Mouse (Mus musculus) layer of hippocampus, adult 6 months (tissue): ENCODE measurements around the gene Acrv1. TPM values are rescaled to one million over a fixed set of nuclear protein-coding genes. Genes with fewer than 3 reads are reported as not detected.

Source experiments
- long read RNA-seq, 2 experiments: library from polyadenylated mRNA; unstranded; transcript quantifications; one replicate each; pipeline ENCODE4 v2.0.0; 2019 to 2020
- polyA plus RNA-seq: library from polyadenylated mRNA; unstranded; fragments of <200 nt; fragmentation: Nextera tagmentation; gene quantifications from 2 replicates; pipeline ENCODE4 v1.2.3, GENCODE M21; 2021

The Acrv1 gene
- polyA plus RNA-seq, result not detected in 2 replicates
- long read RNA-seq, experiment 1, result 0 reads
- long read RNA-seq, experiment 2, result 0 reads

GRCm38 (mm10) chr9:36692920-36693319 lies at the start of gene Acrv1:
Acrv1 (plus strand) TSS chr9:36693220.

DNA sequence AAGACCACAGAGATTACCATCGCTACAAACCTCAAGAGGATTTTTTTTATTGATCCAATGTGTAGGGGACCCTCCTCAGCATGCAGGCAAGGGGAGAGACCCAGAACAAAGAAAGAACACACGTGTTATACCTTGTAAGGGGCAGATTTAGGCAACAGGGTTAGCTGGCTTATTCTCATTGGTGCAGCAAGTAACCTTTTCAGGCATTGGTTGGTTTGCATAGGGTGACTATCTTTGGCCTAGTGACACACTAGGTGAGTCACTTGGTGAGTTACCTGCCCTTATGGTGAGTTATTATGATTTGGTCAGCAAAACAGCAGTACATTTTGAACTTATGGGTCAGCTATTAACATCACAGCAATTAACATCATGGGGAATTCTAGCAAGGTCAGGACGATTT lies 49.7 kb upstream of the Acrv1 start, which contains the start of gene A630095E13Rik:
A630095E13Rik (minus strand) TSS at position 101 of the 400 bp plus-strand sequence.

DNA sequence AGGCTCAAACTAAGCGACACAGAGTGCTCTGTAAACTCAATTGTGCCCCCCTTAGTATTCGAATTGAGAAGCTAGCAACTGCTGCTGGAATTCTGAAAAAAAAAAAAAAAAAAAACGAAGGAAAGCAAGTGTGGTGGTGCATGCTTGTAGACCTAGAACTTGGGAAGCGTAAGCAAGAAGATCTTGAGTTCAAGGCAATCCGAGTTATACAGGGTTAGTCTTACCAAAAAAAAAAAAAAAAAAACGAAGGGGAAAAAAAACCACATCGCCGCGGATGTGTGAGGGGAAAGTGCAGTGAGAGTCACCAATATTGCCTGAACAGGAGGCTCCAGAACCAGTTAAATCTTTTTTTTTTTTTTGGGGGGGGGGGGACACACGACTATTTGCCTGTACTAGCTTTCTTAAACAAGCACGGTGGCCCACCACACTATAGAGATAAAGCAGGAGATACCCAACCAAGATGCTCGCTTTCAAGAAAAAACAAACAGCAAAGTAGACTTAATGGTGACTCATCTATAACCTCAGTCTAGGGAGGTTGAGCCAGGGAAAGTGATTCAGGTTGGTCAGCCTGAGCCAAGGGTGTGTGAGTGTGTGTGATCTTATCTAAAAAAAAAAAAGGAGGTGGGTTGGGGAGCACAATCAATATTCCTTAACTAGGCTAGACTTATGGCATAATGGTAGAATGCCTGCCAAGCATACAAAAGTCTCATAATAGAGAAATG lies 34.2 kb downstream of the Acrv1 start, which contains the start of gene Chek1:
Chek1 (minus strand) TSS at position 32 of the 722 bp plus-strand sequence.

Other genes starting within 250 kb of the Acrv1 start
- gene Gm9513, start 217.6 kb upstream of the Acrv1 start, polyA plus RNA-seq, result not detected in 2 replicates
- not detected in 2 replicates for gene Gm5615, start 151.3 kb upstream of the Acrv1 start, polyA plus RNA-seq
- gene Gm17689, start 110.6 kb upstream of the Acrv1 start, polyA plus RNA-seq, result not detected in 2 replicates
- gene A630095E13Rik, start 49.8 kb upstream of the Acrv1 start, polyA plus RNA-seq, result not detected in 2 replicates
- 1.1 and 1.6 TPM in 2 replicates for gene Chek1, start 33.8 kb downstream of the Acrv1 start, polyA plus RNA-seq
- 67.4 and 80.9 TPM in 2 replicates for gene Stt3a, start 74.5 kb downstream of the Acrv1 start, polyA plus RNA-seq
- gene Ei24, start 104.2 kb downstream of the Acrv1 start, polyA plus RNA-seq, result 11.2 and 12.2 TPM in 2 replicates
- gene Fez1, start 128.6 kb downstream of the Acrv1 start, polyA plus RNA-seq, result 474 and 503 TPM in 2 replicates